Mouse (Mus musculus): ENCODE results near the gene Rasgef1b.

Rasgef1b gene

GRCm38 (mm10) chr5:99541999-99542765, 186.7 kb downstream of the Rasgef1b start:
- no peak for DNase-seq (ENCODE audit: low spot score in 2 of 2)

GRCm38 (mm10) chr5:99541321-99541895, 187.5 kb downstream of the Rasgef1b start:
- DNase-seq (ENCODE audit: low spot score in 2 of 2): no peak

DNA sequence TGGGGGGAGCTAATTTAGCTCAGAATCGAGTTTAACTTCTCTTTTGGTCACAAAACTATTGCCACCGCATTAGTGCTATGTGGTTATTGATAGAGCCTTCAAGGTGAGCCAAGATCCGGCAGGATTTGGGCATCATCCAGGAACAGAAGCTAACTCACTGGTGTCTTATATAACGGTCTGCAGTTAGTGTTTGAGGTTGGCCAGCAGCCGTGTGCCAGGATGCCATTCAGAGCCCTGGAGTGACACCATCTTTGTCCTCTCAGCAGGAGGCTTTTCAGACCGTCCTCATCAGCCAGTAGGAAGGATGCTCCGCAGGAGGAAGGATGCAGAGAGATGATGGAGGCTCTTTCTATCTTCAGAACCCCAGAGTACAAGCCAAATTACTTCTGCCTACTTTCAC, 195.4 kb downstream of the Rasgef1b start:
- no peak for DNase-seq (ENCODE audit: low spot score in 2 of 2)

GRCm38 (mm10) chr5:99526797-99527201, 202.1 kb downstream of the Rasgef1b start:
- DNase-seq (ENCODE audit: low spot score in 2 of 2): no peak

DNA sequence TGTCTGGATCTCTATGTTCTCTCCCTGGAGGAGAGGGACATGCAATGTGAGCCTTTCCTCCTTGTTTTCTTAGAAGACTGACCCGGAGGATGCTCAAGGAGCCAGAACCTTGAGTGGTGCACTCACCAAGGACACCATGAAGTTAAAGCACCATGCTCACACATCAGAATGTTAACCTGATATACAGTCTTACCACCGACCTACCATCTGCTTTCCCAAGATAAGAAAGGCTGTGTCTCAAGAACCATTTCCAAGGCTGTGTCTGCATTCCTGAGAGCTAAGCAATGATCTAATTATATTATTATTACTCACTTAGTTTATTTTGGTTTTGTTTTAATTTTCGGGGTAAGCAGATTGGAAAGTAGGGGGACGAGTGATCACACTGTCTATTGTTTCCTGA, 203.2 kb downstream of the Rasgef1b start:
- no peak for DNase-seq (ENCODE audit: low spot score in 2 of 2)

- no peak for DNase-seq (ENCODE audit: low spot score in 2 of 2)
These were observed 206.1 kb downstream of the Rasgef1b start for GRCm38 (mm10) chr5:99522571-99523269.

DNA sequence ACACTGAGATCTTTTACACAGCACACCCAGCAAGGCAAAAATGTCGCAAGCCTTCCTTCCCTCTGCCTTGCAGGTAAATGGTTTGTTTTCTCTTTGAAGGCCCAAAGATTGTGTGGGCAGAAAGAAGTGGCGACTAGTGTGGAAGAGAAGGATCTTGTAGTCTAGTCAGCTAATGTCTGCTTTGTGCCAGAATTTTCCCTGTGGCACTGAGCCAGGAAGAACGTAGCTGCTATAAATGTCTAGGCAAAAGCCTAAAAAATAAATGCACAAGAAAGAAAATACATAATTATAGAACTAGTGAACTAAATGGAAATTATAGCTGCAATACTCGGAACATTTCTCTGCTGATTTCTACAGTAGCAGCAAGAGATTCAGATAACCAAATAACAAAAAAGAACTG, 207.5 kb downstream of the Rasgef1b start:
- DNase-seq (ENCODE audit: low spot score in 2 of 2): no peak

DNA sequence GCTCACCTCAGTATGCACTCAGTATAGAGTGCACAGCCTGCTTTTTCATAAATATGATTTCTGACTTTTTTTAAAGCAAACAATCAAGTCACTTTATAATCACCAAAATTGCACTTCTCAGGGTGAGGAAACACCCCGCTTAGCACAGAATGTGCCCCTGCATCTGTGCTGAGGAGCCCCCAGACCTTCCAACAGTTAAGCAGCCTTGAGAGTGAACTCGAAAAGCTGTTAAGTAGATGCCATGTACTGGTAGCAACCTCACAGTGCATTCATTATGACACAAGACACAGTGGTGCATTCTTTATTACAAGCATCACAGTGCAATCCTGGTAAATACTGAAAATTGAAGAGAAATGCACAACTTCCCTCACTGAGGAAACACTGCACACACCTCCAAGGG, 209.3 kb downstream of the Rasgef1b start:
- no peak for DNase-seq (ENCODE audit: low spot score in 2 of 2)

DNA sequence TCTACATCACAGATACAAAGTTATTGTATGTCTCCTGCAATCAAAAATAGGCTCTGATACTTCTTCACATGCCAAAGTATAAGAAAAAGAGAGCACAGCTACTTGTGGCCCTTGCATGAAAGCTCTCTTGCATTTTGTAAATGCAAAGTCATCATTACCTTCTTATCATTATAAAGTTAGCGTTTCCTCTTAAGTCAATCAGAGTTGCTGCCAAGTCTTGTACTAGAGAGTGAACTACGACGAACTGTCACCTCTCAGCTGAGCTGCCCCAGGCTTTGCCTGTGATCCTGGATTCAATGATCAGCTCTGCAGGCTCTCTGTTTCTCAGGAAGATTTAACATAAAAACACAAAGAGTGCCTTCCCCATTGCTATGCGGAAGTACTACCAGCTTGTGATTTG, 209.8 kb downstream of the Rasgef1b start:
- DNase-seq (ENCODE audit: low spot score in 2 of 2): no peak

- no peak for DNase-seq (ENCODE audit: low spot score in 2 of 2)
These were observed 212.7 kb downstream of the Rasgef1b start for GRCm38 (mm10) chr5:99516207-99516606.

- DNase-seq (ENCODE audit: low spot score in 2 of 2): no peak
These were observed 213.1 kb downstream of the Rasgef1b start for GRCm38 (mm10) chr5:99515764-99516163.

DNA sequence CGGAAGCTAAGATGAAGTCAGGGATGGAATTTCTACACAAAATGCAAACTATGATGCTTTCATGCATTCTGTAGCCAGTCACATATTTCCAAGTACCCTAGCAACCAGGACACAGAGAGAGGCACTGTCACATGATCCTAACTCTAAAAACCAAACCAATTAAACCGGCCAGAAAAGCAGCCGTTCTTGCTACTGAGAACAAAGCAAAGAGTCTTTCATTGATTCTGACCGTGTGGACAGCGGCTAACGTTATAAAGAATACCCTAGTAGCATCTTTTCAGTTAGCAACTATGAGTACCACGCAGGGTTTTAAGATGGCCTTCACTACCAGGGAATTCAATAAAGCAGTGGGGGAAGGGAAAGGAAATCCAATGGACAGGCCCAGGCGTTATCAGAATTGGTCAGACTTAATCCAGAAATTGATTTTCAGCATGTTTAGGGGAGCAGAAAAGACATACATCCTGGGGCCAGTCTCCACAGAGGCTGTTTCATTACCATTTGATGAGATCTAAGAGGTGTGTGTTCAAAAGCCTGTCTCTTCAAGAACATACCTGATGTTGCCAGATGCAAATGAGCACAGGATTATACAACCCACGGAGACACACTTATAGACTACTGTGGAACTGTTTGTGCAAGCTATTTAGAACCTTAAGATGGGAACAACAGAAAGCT, 215.5 kb downstream of the Rasgef1b start:
- DNase-seq (ENCODE audit: low spot score in 2 of 2): no peak

- DNase-seq (ENCODE audit: low spot score in 2 of 2): no peak
These were observed 217.8 kb downstream of the Rasgef1b start for GRCm38 (mm10) chr5:99511081-99511480.

- no peak for DNase-seq (ENCODE audit: low spot score in 2 of 2)
These were observed 222.8 kb downstream of the Rasgef1b start for GRCm38 (mm10) chr5:99506109-99506508.

GRCm38 (mm10) chr5:99504349-99504830, 224.5 kb downstream of the Rasgef1b start:
- DNase-seq (ENCODE audit: low spot score in 2 of 2): no peak

DNA sequence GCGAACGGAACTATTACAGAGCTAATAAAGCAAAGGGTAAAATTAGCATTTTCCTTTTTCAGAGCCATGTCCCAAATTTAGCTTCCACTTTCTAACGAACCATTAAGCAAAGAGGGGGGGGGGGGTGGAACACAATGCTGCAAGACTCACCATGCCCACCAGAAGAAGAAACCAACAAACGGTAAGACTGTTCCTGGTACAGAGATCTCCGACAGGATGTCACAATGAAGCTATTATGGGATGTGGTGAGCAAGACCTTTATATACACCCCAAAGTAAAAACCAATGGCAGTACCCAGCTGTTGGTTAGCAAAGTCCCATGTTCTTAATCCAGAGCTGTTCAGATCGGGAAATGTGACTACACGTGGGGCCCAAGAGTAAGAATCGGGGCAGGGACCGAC, 226.2 kb downstream of the Rasgef1b start:
- no peak for DNase-seq (ENCODE audit: low spot score in 2 of 2)

GRCm38 (mm10) chr5:99499404-99500089, 229.3 kb downstream of the Rasgef1b start:
- no peak for DNase-seq (ENCODE audit: low spot score in 2 of 2)

DNA sequence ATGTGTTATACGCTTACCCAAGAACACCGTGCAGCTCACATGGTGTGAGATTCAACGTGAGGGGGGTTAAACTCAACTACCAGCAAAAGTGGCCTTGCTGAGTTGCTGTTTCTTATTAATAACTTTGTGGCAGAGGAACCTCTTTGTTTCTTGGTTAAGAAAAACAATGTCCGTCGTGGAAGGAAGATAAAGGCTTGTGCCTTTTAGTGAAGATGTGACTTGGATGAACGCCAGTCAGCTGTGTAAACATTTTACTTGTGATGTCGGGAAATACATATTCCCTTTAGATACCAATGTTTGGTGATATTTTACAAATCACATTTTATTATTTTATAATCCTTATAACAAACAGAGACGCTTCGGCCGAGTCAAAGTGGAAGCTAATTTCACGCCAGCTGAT, 231.0 kb downstream of the Rasgef1b start:
- no peak for DNase-seq (ENCODE audit: low spot score in 2 of 2)

- no peak for DNase-seq (ENCODE audit: low spot score in 2 of 2)
These were observed 231.7 kb downstream of the Rasgef1b start for GRCm38 (mm10) chr5:99496931-99497782.

DNA sequence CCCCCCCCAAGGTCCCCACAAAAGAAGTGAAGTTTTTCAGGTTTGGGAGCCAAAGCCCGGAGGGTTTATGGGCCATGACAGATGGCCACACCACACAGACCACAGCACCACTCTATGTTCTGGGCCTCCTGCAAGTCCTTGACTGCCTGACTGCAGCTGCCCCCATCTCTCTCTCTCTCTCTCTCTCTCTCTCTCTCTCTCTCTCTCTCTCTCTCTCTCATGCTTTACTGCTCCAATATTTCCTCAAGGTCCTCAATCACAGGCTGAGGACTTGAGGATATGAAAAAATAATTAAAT, 232.8 kb downstream of the Rasgef1b start:
- DNase-seq (ENCODE audit: low spot score in 2 of 2): no peak
